Mouse (Mus musculus) CH12.LX (cell line): ENCODE measurements at regions not wholly inside any gene's neighbourhood (a gene's known extent, or its start where the extent isn't known, plus 50 kb on each side); places are given as distances from the start of the nearest gene placed in this dataset.
A peak's percentile ranks its signal among the peaks of the same experiment; 100 is the strongest.

Source experiments
- DNase-seq: peaks from one replicate; pipeline ENCODE4 v3.0.0-alpha.2; 2013; ENCODE audit errors: extremely low read depth
- H3K27ac ChIP-seq: 2 replicates; pipeline ENCODE4 v1.5.1; 2012; ENCODE audit warnings: low read depth, mild to moderate bottlenecking, control low read depth, moderate library complexity; ENCODE audit not compliant: insufficient read depth
- H3K27me3 ChIP-seq: replicated peaks from 2 replicates; pipeline ENCODE3; 2012; ENCODE audit warnings: inconsistent platforms
- H3K36me3 ChIP-seq, 2 experiments: replicated peaks in 1 of 2; 2 replicates each; pipeline versions ENCODE3 to v1.6.1; 2012; ENCODE audit warnings: inconsistent platforms in 1 of 2, low read length in 1 of 2, mild to moderate bottlenecking in 1 of 2, mixed read lengths in 1 of 2, moderate library complexity in 1 of 2; ENCODE audit not compliant: control insufficient read depth in 1 of 2, insufficient read depth in 1 of 2
- H3K4me1 ChIP-seq, 2 experiments: 2 replicates each; pipeline ENCODE4 v1.6.1; 2012; ENCODE audit warnings: inconsistent platforms in 1 of 2, moderate library complexity in 1 of 2; ENCODE audit not compliant: insufficient read depth in 2 of 2, control insufficient read depth in 1 of 2
- H3K4me2 ChIP-seq: 2 replicates; pipeline ENCODE4 v1.6.1; 2012; ENCODE audit warnings: low read depth, mild to moderate bottlenecking, control low read depth; ENCODE audit not compliant: poor library complexity, insufficient read depth, severe bottlenecking
- H3K4me3 ChIP-seq, 3 experiments: fragments of 150-350 bp in 1 of 3; sonication (generic) in 1 of 3; replicated peaks in 1 of 3; 2 replicates each; pipeline versions ENCODE3 to v1.5.1; 2011 to 2012; ENCODE audit warnings: low read depth in 2 of 3, low read length in 2 of 3, mild to moderate bottlenecking in 2 of 3, moderate library complexity in 2 of 3, control low read depth in 1 of 3, improper control_type of control experiment in 1 of 3, inconsistent platforms in 1 of 3, mixed read lengths in 1 of 3; ENCODE audit not compliant: poor library complexity in 1 of 3
- H3K79me2 ChIP-seq: replicated peaks from 2 replicates; pipeline ENCODE4 v1.6.1; 2012; ENCODE audit warnings: mild to moderate bottlenecking, moderate library complexity; ENCODE audit not compliant: control insufficient read depth, poor library complexity, insufficient read depth, severe bottlenecking; ENCODE audit errors: extremely low read depth
- H3K9ac ChIP-seq: 2 replicates; pipeline ENCODE4 v1.6.1; 2012; ENCODE audit warnings: low read depth, mild to moderate bottlenecking, control low read depth, moderate library complexity; ENCODE audit not compliant: insufficient read depth
- H3K9me3 ChIP-seq: replicated peaks from 2 replicates; pipeline ENCODE3; 2012; ENCODE audit warnings: low read length, inconsistent platforms, mixed read lengths
- CHD2 ChIP-seq: IDR thresholded peaks from 2 replicates; pipeline ENCODE4 v1.6.1; 2011; ENCODE audit warnings: low read length, improper control_type of control experiment
- CTCF ChIP-seq, 2 experiments: IDR thresholded peaks in 1 of 2; conservative IDR thresholded peaks in 1 of 2; 2 replicates each; pipeline ENCODE4 v1.5.1; 2011 to 2012; ENCODE audit warnings: low read depth in 2 of 2, low read length in 2 of 2, improper control_type of control experiment in 1 of 2, inconsistent platforms in 1 of 2, mild to moderate bottlenecking in 1 of 2, moderate library complexity in 1 of 2
- ELF1 ChIP-seq: IDR thresholded peaks from 2 replicates; pipeline ENCODE4 v1.6.1; 2014; ENCODE audit warnings: low read depth, mild to moderate bottlenecking, inconsistent platforms, low read length, improper control_type of control experiment
- EP300 ChIP-seq: IDR thresholded peaks from 2 replicates; pipeline ENCODE4 v1.6.1; 2011; ENCODE audit warnings: low read length, improper control_type of control experiment
- ETS1 ChIP-seq: conservative IDR thresholded peaks from 2 replicates; pipeline ENCODE4 v1.6.1; 2012; ENCODE audit warnings: low read depth, mild to moderate bottlenecking, inconsistent platforms, low read length, improper control_type of control experiment, moderate library complexity
- GABPA ChIP-seq: IDR thresholded peaks from 2 replicates; pipeline ENCODE4 v1.6.1; 2012; ENCODE audit warnings: low read depth, low read length, improper control_type of control experiment, inconsistent platforms; ENCODE audit not compliant: insufficient replicate concordance
- HCFC1 ChIP-seq: IDR thresholded peaks from 2 replicates; pipeline ENCODE4 v1.6.1; 2012; ENCODE audit warnings: low read depth, mild to moderate bottlenecking, inconsistent platforms, low read length, improper control_type of control experiment
- IRF4 ChIP-seq: IDR thresholded peaks from 2 replicates; pipeline ENCODE4 v1.6.1; 2014; ENCODE audit warnings: low read depth, mild to moderate bottlenecking, inconsistent platforms, low read length, improper control_type of control experiment
- JUN ChIP-seq: IDR thresholded peaks from 2 replicates; pipeline ENCODE4 v1.6.1; 2011; ENCODE audit warnings: low read depth, mild to moderate bottlenecking, low read length, improper control_type of control experiment, moderate library complexity; ENCODE audit not compliant: insufficient read depth
- MAFK ChIP-seq: IDR thresholded peaks from 2 replicates; pipeline ENCODE4 v1.6.1; 2011; ENCODE audit warnings: low read length, improper control_type of control experiment; ENCODE audit not compliant: insufficient replicate concordance
- MEF2A ChIP-seq: IDR thresholded peaks from 2 replicates; pipeline ENCODE4 v1.6.1; 2014; ENCODE audit warnings: low read depth, mild to moderate bottlenecking, inconsistent platforms, low read length, improper control_type of control experiment, borderline replicate concordance
- NELFE ChIP-seq: IDR thresholded peaks from 2 replicates; pipeline ENCODE4 v1.6.1; 2011; ENCODE audit warnings: low read depth, low read length, improper control_type of control experiment
- NRF1 ChIP-seq: IDR thresholded peaks from 2 replicates; pipeline ENCODE4 v1.6.1; 2014; ENCODE audit warnings: low read depth, mild to moderate bottlenecking, inconsistent platforms, low read length, improper control_type of control experiment, moderate library complexity
- RAD21 ChIP-seq: IDR thresholded peaks from 2 replicates; pipeline ENCODE4 v1.6.1; 2011; ENCODE audit warnings: low read depth, mild to moderate bottlenecking, low read length, improper control_type of control experiment, moderate library complexity
- RCOR1 ChIP-seq: conservative IDR thresholded peaks from 2 replicates; pipeline ENCODE4 v1.6.1; 2012; ENCODE audit warnings: low read depth, mild to moderate bottlenecking, inconsistent platforms, low read length, improper control_type of control experiment
- SIN3A ChIP-seq: IDR thresholded peaks from 2 replicates; pipeline ENCODE4 v1.6.1; 2012; ENCODE audit warnings: low read length, improper control_type of control experiment, inconsistent platforms
- SMC3 ChIP-seq: IDR thresholded peaks from 2 replicates; pipeline ENCODE4 v1.6.1; 2011; ENCODE audit warnings: low read depth, low read length, improper control_type of control experiment
- TBP ChIP-seq: conservative IDR thresholded peaks from 2 replicates; pipeline ENCODE4 v1.6.1; 2011; ENCODE audit warnings: low read depth, low read length, improper control_type of control experiment
- USF2 ChIP-seq: conservative IDR thresholded peaks from 2 replicates; pipeline ENCODE4 v1.6.1; 2011; ENCODE audit warnings: low read depth, low read length, improper control_type of control experiment
- ZC3H11A ChIP-seq: IDR thresholded peaks from 2 replicates; pipeline ENCODE4 v1.6.1; 2012; ENCODE audit warnings: low read depth, mild to moderate bottlenecking, inconsistent platforms, low read length, improper control_type of control experiment
- ZMIZ1 ChIP-seq: IDR thresholded peaks from 2 replicates; pipeline ENCODE4 v1.6.1; 2012; ENCODE audit warnings: low read depth, mild to moderate bottlenecking, inconsistent platforms, low read length, improper control_type of control experiment
- dilution Hi-C: fragments of 300-500 bp; cut with MboI; formaldehyde crosslinking; loops from 2 replicates; pipeline ENCODE4 v1.14.3; 2020; ENCODE audit warnings: low sequenced_read_pairs; ENCODE audit not compliant: extremely low pct_unique_long_range_greater_than_20kb, extremely low pct_ligation_motif_present
- in situ Hi-C: fragments of 300-500 bp; cut with MboI; formaldehyde crosslinking; loops from 3 replicates; pipeline ENCODE4 v1.14.3; 2019; ENCODE audit warnings: low sequenced_read_pairs, low pct_ligation_motif_present, low pct_unique_long_range_greater_than_20kb, mixed read lengths

- DNase-seq: no peak
- no peaks in the 10 kb centered on the region for H3K36me3 ChIP-seq
- no peak overlapping the region for H3K9ac ChIP-seq
- H3K4me2 ChIP-seq: no peak overlapping the region
- in situ Hi-C loops: no loop called here
- no peaks in the 10 kb centered on the region for H3K27me3 ChIP-seq
- TF ChIP-seq JUN (no peak), NRF1 (no peak), EP300 (no peak), GABPA (no peak), TBP (no peak), ETS1 (no peak), HCFC1 (no peak), CHD2 (no peak), SMC3 (no peak), USF2 (no peak), ELF1 (no peak), ZMIZ1 (no peak), MEF2A (no peak), RCOR1 (no peak), IRF4 (no peak)
- TF ChIP-seq, all 38 proteins: peak for 0
- Histone ChIP-seq H3K4me3 (no peak overlapping the region), H3K79me2 (no peaks in the 10 kb centered on the region), H3K4me1 (no peaks in the 10 kb centered on the region), H3K27ac (no peak overlapping the region), H3K9me3 (no peaks in the 10 kb centered on the region)
- dilution Hi-C loops: no loop called here
Observed at GRCm38 (mm10) chr4:26555690-26556089, 209.0 kb upstream of the Manea start.

GRCm38 (mm10) chr4:26543833-26544232 is 197.1 kb upstream of the Manea start:
- Histone ChIP-seq H3K79me2 (no peaks in the 10 kb centered on the region), H3K27me3 (no peaks in the 10 kb centered on the region), H3K4me1 (peaks cover 0 to 2% of the 10 kb centered on the region in 2 experiments; a peak in 1 of 4 replicates), H3K9ac (no peak overlapping the region), H3K4me3 (no peak overlapping the region), H3K9me3 (no peaks in the 10 kb centered on the region), H3K36me3 (no peaks in the 10 kb centered on the region), H3K4me2 (no peak overlapping the region), H3K27ac (no peak overlapping the region)
- dilution Hi-C loops: no loop called here
- TF ChIP-seq SMC3: peak; percentile 54
- TF ChIP-seq CTCF (conservative IDR thresholded peaks at IDR 0.05 in 1 of 2, IDR thresholded peaks at IDR 0.05 in 1 of 2; ENCODE audit: low read depth in 2 of 2, low read length in 2 of 2): peak in 1 of 2 experiments; percentile 70; a peak in 2 of 4 replicates
- no peak for TF ChIP-seq SIN3A
- no peak for TF ChIP-seq JUN
- TF ChIP-seq RAD21: peak; percentile 88
- TF ChIP-seq ZC3H11A: peak; percentile 17; the same call in 1 of the 2 replicates
- TF ChIP-seq NELFE: no peak
- no peak for TF ChIP-seq MAFK
- no peak for TF ChIP-seq EP300
- TF ChIP-seq IRF4: peak; percentile 63; the same call in 1 of the 2 replicates
- no peak for TF ChIP-seq CHD2
- peak; percentile 66 for DNase-seq
- in situ Hi-C loops: no loop called here
